Mouse (Mus musculus) limb, embryonic 14.5 days (tissue): ENCODE measurements around the gene Adcyap1r1. TPM values are rescaled to one million over a fixed set of nuclear protein-coding genes. Genes with fewer than 3 reads are reported as not detected.

Experiments used
- ATAC-seq: fragments of 200-750 bp; cut with Nextera tagmentation; 2 replicates; pipeline ENCODE4 v1.8.0; 2017; ENCODE audit warnings: low read depth, moderate number of reproducible peaks, moderate TSS enrichment; ENCODE audit not compliant: low FRiP score
- DNase-seq: peaks from one replicate; pipeline ENCODE4 v3.0.0-alpha.2; 2015; ENCODE audit warnings: low spot score
- H3K27ac ChIP-seq: fragments of 300-500 bp; sonication (generic); replicated peaks from 2 replicates; pipeline ENCODE4 v1.5.1; 2014; ENCODE audit warnings: low read depth, mild to moderate bottlenecking, low read length, moderate library complexity, mixed read lengths
- H3K27me3 ChIP-seq: fragments of 300-500 bp; sonication (generic); 2 replicates; pipeline ENCODE4 v1.6.1; 2014; ENCODE audit warnings: low read length, mixed read lengths; ENCODE audit not compliant: control insufficient read depth, insufficient read depth
- H3K36me3 ChIP-seq: fragments of 300-500 bp; sonication (generic); 2 replicates; pipeline ENCODE4 v1.6.1; 2014; ENCODE audit warnings: mild to moderate bottlenecking, low read length, moderate library complexity, mixed read lengths; ENCODE audit not compliant: control insufficient read depth, insufficient read depth
- H3K4me1 ChIP-seq: fragments of 300-500 bp; sonication (generic); 2 replicates; pipeline ENCODE4 v1.6.1; 2014; ENCODE audit warnings: antibody characterized with exemption, low read length, mixed read lengths; ENCODE audit not compliant: control insufficient read depth, insufficient read depth
- H3K4me2 ChIP-seq: fragments of 300-500 bp; sonication (generic); replicated peaks from 2 replicates; pipeline ENCODE4 v1.6.1; 2014; ENCODE audit warnings: low read depth, mild to moderate bottlenecking, low read length, moderate library complexity; ENCODE audit not compliant: severe bottlenecking
- H3K4me3 ChIP-seq: fragments of 300-500 bp; sonication (generic); replicated peaks from 2 replicates; pipeline ENCODE4 v1.5.1; 2014; ENCODE audit warnings: low read length
- H3K9ac ChIP-seq: fragments of 300-500 bp; sonication (generic); 2 replicates; pipeline ENCODE4 v1.6.1; 2014; ENCODE audit warnings: mild to moderate bottlenecking, low read depth, low read length, moderate library complexity; ENCODE audit not compliant: severe bottlenecking
- H3K9me3 ChIP-seq: fragments of 300-500 bp; sonication (generic); 2 replicates; pipeline ENCODE4 v1.6.1; 2016; ENCODE audit warnings: low read length; ENCODE audit not compliant: control insufficient read depth
- POLR2A ChIP-seq: fragments of 200-500 bp; IDR thresholded peaks from 2 replicates; pipeline ENCODE4 v1.8.0; 2012; ENCODE audit warnings: inconsistent platforms, mild to moderate bottlenecking, moderate library complexity, borderline replicate concordance; ENCODE audit not compliant: insufficient read depth, insufficient read length; ENCODE audit errors: extremely low read depth
- WGBS: fragments of 180-500 bp; shearing (Covaris S2); extraction: QIAGEN DNeasy Blood & Tissue Kit; methylation state at CpG from one replicate; pipeline ENCODE4 v1.1.7; 2014; 5-methylcytosine and 5-hydroxymethylcytosine counted together
- microRNA-seq: library from miRNA; unstranded; fragments of <30 nt; microRNA quantifications from one replicate; pipeline ENCODE4, GENCODE M21; 2016
- polyA plus RNA-seq, 2 experiments: library from polyadenylated mRNA; depleted of rRNA in 1 of 2; stranded (reverse) in 1 of 2; unstranded in 1 of 2; fragments of >200 nt; fragmentation: Nextera tagmentation in 1 of 2; extraction: Ambion mirVana in 1 of 2; gene quantifications; 2 replicates each; pipeline versions ENCODE4 v1.2.1 to v1.2.3; 2012 to 2014

The Adcyap1r1 gene
- polyA plus RNA-seq, 2 experiments = 2.2 to 3.0 TPM

DNA sequence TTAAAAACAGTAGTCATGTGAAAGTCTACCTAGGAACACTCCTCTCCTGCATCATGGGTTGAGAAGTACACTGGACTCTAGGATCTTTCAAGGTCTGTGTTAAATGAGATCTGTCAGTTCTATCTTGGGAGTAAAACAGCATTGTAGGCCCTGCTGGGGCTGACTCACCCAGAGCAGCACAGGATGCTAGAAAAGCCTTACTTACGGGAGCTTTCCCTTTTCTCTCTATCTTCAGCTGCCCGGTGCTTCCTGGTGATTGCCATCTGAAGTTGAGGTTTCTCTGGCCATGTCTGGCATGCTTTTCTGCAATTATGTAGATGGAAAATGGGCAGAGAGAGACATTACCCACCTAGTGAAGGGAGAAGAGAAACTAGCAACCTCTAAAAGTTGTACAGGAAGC is 84.7 kb downstream of the Adcyap1r1 start:
- no peak overlapping the region for H3K9ac ChIP-seq
- DNase-seq = no peak
- ATAC-seq = no peak
- TF ChIP-seq POLR2A = no peak
- H3K4me1 ChIP-seq = no peaks in the 10 kb centered on the region
- no peaks in the 10 kb centered on the region for H3K36me3 ChIP-seq
- H3K27me3 ChIP-seq = no peaks in the 10 kb centered on the region
- no peak overlapping the region for H3K4me2 ChIP-seq
- 0 out of 2 replicates have a peak, but pooled peaks cover 5% of the 10 kb centered on the region for H3K9me3 ChIP-seq
- no peak overlapping the region for H3K4me3 ChIP-seq
- WGBS = 89% methylated on average over 2 of the region's 2 CpGs
- H3K27ac ChIP-seq = no peak overlapping the region

GRCm38 (mm10) chr6:55539196-55539595 is 87.4 kb downstream of the Adcyap1r1 start:
- H3K36me3 ChIP-seq = no peaks in the 10 kb centered on the region
- no peak for ATAC-seq
- no peak overlapping the region for H3K27ac ChIP-seq
- H3K9me3 ChIP-seq = no peaks in the 10 kb centered on the region
- H3K9ac ChIP-seq = no peak overlapping the region
- no peak for TF ChIP-seq POLR2A
- H3K4me1 ChIP-seq = no peaks in the 10 kb centered on the region
- WGBS = 74% methylated on average over 10 of the region's 10 CpGs
- no peaks in the 10 kb centered on the region for H3K27me3 ChIP-seq
- no peak overlapping the region for H3K4me3 ChIP-seq
- DNase-seq = no peak
- H3K4me2 ChIP-seq = no peak overlapping the region

GRCm38 (mm10) chr6:55542359-55542758 is 90.6 kb downstream of the Adcyap1r1 start:
- Histone ChIP-seq H3K27ac (no peak overlapping the region), H3K4me1 (no peaks in the 10 kb centered on the region), H3K4me2 (no peak overlapping the region), H3K4me3 (no peak overlapping the region), H3K36me3 (no peaks in the 10 kb centered on the region), H3K27me3 (no peaks in the 10 kb centered on the region), H3K9ac (no peak overlapping the region), H3K9me3 (no peaks in the 10 kb centered on the region)
- TF ChIP-seq POLR2A = no peak
- WGBS = 58% methylated on average over 3 of the region's 3 CpGs
- DNase-seq (no peak), ATAC-seq (no peak)

DNA sequence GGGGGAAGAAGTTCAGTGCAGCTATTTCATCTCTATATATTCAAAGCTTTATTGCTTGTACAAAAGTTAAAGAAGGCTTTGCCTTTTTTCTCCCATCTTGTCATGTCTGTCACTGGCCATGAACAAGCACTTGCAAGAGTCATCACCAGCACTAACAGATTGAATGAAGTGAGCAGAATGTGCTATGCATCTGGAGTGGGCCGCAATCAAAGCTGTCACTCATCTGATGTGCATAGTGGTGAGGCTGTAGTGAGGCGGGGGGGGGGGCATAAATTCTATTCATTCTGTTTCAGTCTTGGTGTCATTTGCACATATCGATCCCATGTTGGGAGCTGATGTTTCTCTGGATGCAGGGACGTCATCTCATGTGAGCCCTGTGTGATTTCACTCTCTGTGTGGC is 91.6 kb downstream of the Adcyap1r1 start:
- no peak overlapping the region for H3K9ac ChIP-seq
- DNase-seq = no peak
- H3K27ac ChIP-seq = no peak overlapping the region
- no peak overlapping the region for H3K4me3 ChIP-seq
- no peaks in the 10 kb centered on the region for H3K9me3 ChIP-seq
- H3K4me1 ChIP-seq = no peaks in the 10 kb centered on the region
- WGBS = 85% methylated on average over 4 of the region's 4 CpGs
- no peaks in the 10 kb centered on the region for H3K36me3 ChIP-seq
- no peak for ATAC-seq
- TF ChIP-seq POLR2A = no peak
- H3K4me2 ChIP-seq = no peak overlapping the region
- H3K27me3 ChIP-seq = no peaks in the 10 kb centered on the region

- ATAC-seq (no peak), DNase-seq (no peak)
- Histone ChIP-seq H3K4me3 (no peak overlapping the region), H3K9ac (no peak overlapping the region), H3K27ac (no peak overlapping the region), H3K27me3 (no peaks in the 10 kb centered on the region), H3K4me2 (no peak overlapping the region), H3K36me3 (no peaks in the 10 kb centered on the region), H3K4me1 (no peaks in the 10 kb centered on the region), H3K9me3 (no peaks in the 10 kb centered on the region)
- 91% methylated on average over 6 of the region's 6 CpGs for WGBS
- TF ChIP-seq POLR2A = no peak
Measured at GRCm38 (mm10) chr6:55549211-55549610, 97.4 kb downstream of the Adcyap1r1 start.

DNA sequence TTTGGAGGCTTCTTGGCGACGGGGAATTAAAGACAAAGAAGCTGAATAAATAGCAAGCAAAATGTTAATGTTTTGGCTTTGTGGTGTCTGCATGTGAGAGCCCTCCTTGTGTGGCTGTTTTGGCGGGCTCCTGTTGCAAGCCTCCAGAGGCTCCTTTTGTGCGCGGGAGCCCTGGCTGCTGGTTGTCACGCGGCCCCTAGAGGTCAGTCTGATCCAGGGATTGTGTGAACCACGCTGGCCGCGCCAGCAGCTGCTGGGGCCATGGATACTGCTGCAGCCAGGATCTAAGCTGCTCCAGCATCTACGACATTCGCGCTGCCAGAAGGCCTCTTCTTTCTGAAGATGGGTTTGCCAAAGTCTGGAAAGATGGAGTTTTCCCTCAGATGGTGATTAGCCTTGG is 99.1 kb downstream of the Adcyap1r1 start:
- Histone ChIP-seq H3K4me3 (no peak overlapping the region), H3K27ac (no peak overlapping the region), H3K36me3 (no peaks in the 10 kb centered on the region), H3K27me3 (no peaks in the 10 kb centered on the region), H3K9ac (no peak overlapping the region), H3K9me3 (no peaks in the 10 kb centered on the region), H3K4me1 (no peaks in the 10 kb centered on the region), H3K4me2 (no peak overlapping the region)
- no peak for TF ChIP-seq POLR2A
- ATAC-seq = no peak
- 36% methylated on average over 13 of the region's 13 CpGs for WGBS
- DNase-seq = no peak

Small RNA genes within 50 kb of the gene (microRNA-seq; reads per million reads assigned to microRNA genes)
- gene Gm44352 = not detected

Other genes with a start within 250 kb of the Adcyap1r1 start
- 14.9 and 17.9 TPM in 2 replicates for gene Mindy4, start 248.6 kb upstream of the Adcyap1r1 start, polyA plus RNA-seq (2012; rRNA removed)
- 13.2 and 18.9 TPM in 2 replicates for gene Mindy4, start 248.6 kb upstream of the Adcyap1r1 start, polyA plus RNA-seq (2014; fragmentation: Nextera tagmentation; extraction: Ambion mirVana)
- 87.1 and 111 TPM in 2 replicates for gene Aqp1, start 115.5 kb upstream of the Adcyap1r1 start, polyA plus RNA-seq (2012; rRNA removed)
- 15.3 and 17.8 TPM in 2 replicates for gene Aqp1, start 115.5 kb upstream of the Adcyap1r1 start, polyA plus RNA-seq (2014; fragmentation: Nextera tagmentation; extraction: Ambion mirVana)
- not detected in 2 replicates for gene Ghrhr, start 75.7 kb upstream of the Adcyap1r1 start, polyA plus RNA-seq (2012; rRNA removed)
- gene Ghrhr, start 75.7 kb upstream of the Adcyap1r1 start, polyA plus RNA-seq (2014; fragmentation: Nextera tagmentation; extraction: Ambion mirVana) = not detected in 2 replicates
- gene Neurod6, start 229.3 kb downstream of the Adcyap1r1 start, polyA plus RNA-seq (2012; rRNA removed) = 0.19 and 1.3 TPM in 2 replicates
- gene Neurod6, start 229.3 kb downstream of the Adcyap1r1 start, polyA plus RNA-seq (2014; fragmentation: Nextera tagmentation; extraction: Ambion mirVana) = not detected in 2 replicates